Mouse (Mus musculus) left cerebral cortex, postnatal 36 days (tissue): ENCODE results near the gene Slc6a1. TPM values are rescaled to one million over a fixed set of nuclear protein-coding genes. Genes with fewer than 3 reads are reported as not detected.

Experiments
- DNase-seq, 2 experiments: peaks; one replicate each; pipeline ENCODE4 v3.0.0; 2021 to 2022; ENCODE audit warnings: low spot score in 2 of 2, mixed read lengths in 1 of 2
- intact Hi-C: fragments of 180-260 bp; cut with DNase I; formaldehyde crosslinking; loops from one replicate; pipeline ENCODE4 v1.15.1; 2025
- total RNA-seq, 2 experiments: library from RNA; stranded (reverse); gene quantifications; 2 replicates each; pipeline ENCODE4 v1.2.3; 2021

The Slc6a1 gene
- total RNA-seq, 2 experiments from 2014 or later: 289 to 308 TPM

GRCm38 (mm10) chr6:114283927-114284703, 1.7 kb downstream of the Slc6a1 start:
- peak; percentile 45 to 49 for DNase-seq
- intact Hi-C loops: loop anchor here (10.0 kb wide), 1 partner anchor 59 kb away; no protein-coding TSS in a partner anchor

GRCm38 (mm10) chr6:114285424-114285823, 3.0 kb downstream of the Slc6a1 start:
- DNase-seq: no peak
- intact Hi-C loops: loop anchor here (10.0 kb wide), 1 partner anchor 61 kb away; no protein-coding TSS in a partner anchor

- intact Hi-C loops: loop anchor here (10.0 kb wide), 1 partner anchor 64 kb away; no protein-coding TSS in a partner anchor
Measured at GRCm38 (mm10) chr6:114289106-114289505, 6.7 kb downstream of the Slc6a1 start.

GRCm38 (mm10) chr6:114290184-114290583, 7.7 kb downstream of the Slc6a1 start:
- DNase-seq: peak; percentile 52 to 55
- intact Hi-C loops: no loop called here

More at GRCm38 (mm10) chr6:114289106-114289505, 6.7 kb downstream of the Slc6a1 start:
- no peak for DNase-seq

- intact Hi-C loops: no loop called here
- no peak for DNase-seq
Measured at GRCm38 (mm10) chr6:114290929-114291328, 8.5 kb downstream of the Slc6a1 start.

- intact Hi-C loops: no loop called here
- DNase-seq: no peak
Measured at GRCm38 (mm10) chr6:114291396-114291795, 9.0 kb downstream of the Slc6a1 start.

GRCm38 (mm10) chr6:114293511-114293910, 11.1 kb downstream of the Slc6a1 start:
- intact Hi-C loops: no loop called here
- DNase-seq: no peak

- intact Hi-C loops: no loop called here
- DNase-seq: no peak
Measured at GRCm38 (mm10) chr6:114295086-114295485, 12.7 kb downstream of the Slc6a1 start.

- DNase-seq: no peak
- intact Hi-C loops: no loop called here
Measured at GRCm38 (mm10) chr6:114297260-114298002, 15.0 kb downstream of the Slc6a1 start.

GRCm38 (mm10) chr6:114299699-114300098, 17.3 kb downstream of the Slc6a1 start:
- intact Hi-C loops: no loop called here
- DNase-seq: no peak

GRCm38 (mm10) chr6:114300737-114301136, 18.3 kb downstream of the Slc6a1 start:
- DNase-seq: no peak
- intact Hi-C loops: no loop called here

- intact Hi-C loops: no loop called here
- no peak for DNase-seq
Measured at GRCm38 (mm10) chr6:114304668-114305067, 22.2 kb downstream of the Slc6a1 start.

GRCm38 (mm10) chr6:114320511-114320910, 38.1 kb downstream of the Slc6a1 start:
- intact Hi-C loops: no loop called here
- DNase-seq: no peak

- intact Hi-C loops: no loop called here
- DNase-seq: no peak
Measured at GRCm38 (mm10) chr6:114321146-114321545, 38.7 kb downstream of the Slc6a1 start.

- intact Hi-C loops: no loop called here
- DNase-seq: no peak
Measured at GRCm38 (mm10) chr6:114322914-114323313, 40.5 kb downstream of the Slc6a1 start.

GRCm38 (mm10) chr6:114324808-114325207, 42.4 kb downstream of the Slc6a1 start:
- DNase-seq: no peak
- intact Hi-C loops: no loop called here

- no peak for DNase-seq
- intact Hi-C loops: no loop called here
Measured at GRCm38 (mm10) chr6:114329597-114330470, 47.4 kb downstream of the Slc6a1 start.

GRCm38 (mm10) chr6:114331926-114332325, 49.5 kb downstream of the Slc6a1 start:
- intact Hi-C loops: no loop called here
- DNase-seq: no peak

GRCm38 (mm10) chr6:114336128-114336943, 53.9 kb downstream of the Slc6a1 start:
- intact Hi-C loops: no loop called here
- DNase-seq: no peak
